23 mouse cellular contexts compared by ENCODE assay signal in genomic region chr4:82439813-82440212, GRCm38 (mm10).
A peak's percentile ranks its signal among the peaks of the same experiment; 100 is the strongest.
DNase-seq lines count a peak whose midpoint lies in the region; ATAC-seq and TF ChIP-seq lines count a peak whose summit lies in the region.
"Had no signal": no experiment of that assay in that cellular context is flagged by ENCODE, and none has a peak within 500 bp of the region (broad histone marks: within the 10 kb centered on the region; RNA-seq: fewer than 3 reads in every experiment).

No protein-coding gene starts in this region.

- no peak for TF ChIP-seq CTCF in gastrocnemius, adult 2 months (IDR thresholded peaks at IDR 0.05)
- TF ChIP-seq CTCF in heart, postnatal 0 days (IDR thresholded peaks at IDR 0.05; ENCODE audit: low read depth) = no peak
- no peak for TF ChIP-seq CTCF in liver, postnatal 0 days (IDR thresholded peaks at IDR 0.05; ENCODE audit: low read depth)

- intact Hi-C loops in gastrocnemius, adult 2 months (cut with DNase I) = loop anchor here (2.0 kb wide), 1 partner anchor 65 kb away; no protein-coding TSS in a partner anchor

- H3K4me2 ChIP-seq in heart, postnatal 0 days (ENCODE audit: low read depth, low read length) = no peak overlapping the region
- H3K4me2 ChIP-seq in liver, postnatal 0 days (ENCODE audit: low read depth, low read length) = no peak overlapping the region
- H3K4me2 ChIP-seq: forebrain, embryonic 12.5 days; liver, embryonic 13.5 days; midbrain, embryonic 12.5 days had no signal

- H3K9ac ChIP-seq in heart, postnatal 0 days (replicated peaks; ENCODE audit: low read depth, low read length) = no peak overlapping the region; the same call in 1 of the 2 replicates
- H3K9ac ChIP-seq in liver, postnatal 0 days (replicated peaks) = no peak overlapping the region
- H3K9ac ChIP-seq: forebrain, embryonic 12.5 days; liver, embryonic 13.5 days; midbrain, embryonic 12.5 days had no signal

- peak overlapping the region; percentile 82; the same call in 1 of the 2 replicates for H3K27ac ChIP-seq in gastrocnemius, adult 2 months
- peak overlapping the region; percentile 55; the same call in 1 of the 2 replicates for H3K27ac ChIP-seq in heart, postnatal 0 days (ENCODE audit: low read depth)
- H3K27ac ChIP-seq in liver, postnatal 0 days (ENCODE audit: low read depth) = no peak overlapping the region
- H3K27ac ChIP-seq: forebrain, embryonic 12.5 days; liver, embryonic 13.5 days; midbrain, embryonic 12.5 days had no signal

- TF ChIP-seq EP300 in heart, postnatal 0 days (IDR thresholded peaks at IDR 0.05; ENCODE audit: low read depth) = no peak
- TF ChIP-seq EP300 in liver, postnatal 0 days (IDR thresholded peaks at IDR 0.05; ENCODE audit: low read depth) = no peak

- no peaks in the 10 kb centered on the region for H3K36me3 ChIP-seq in heart, postnatal 0 days (replicated peaks; ENCODE audit: control insufficient read depth, insufficient read depth, low read length)
- H3K36me3 ChIP-seq in liver, postnatal 0 days (replicated peaks; ENCODE audit: insufficient read depth, low read length) = no peaks in the 10 kb centered on the region
- H3K36me3 ChIP-seq: forebrain, embryonic 12.5 days; liver, embryonic 13.5 days; midbrain, embryonic 12.5 days had no signal

- 48% methylated on average over 8 of the region's 8 CpGs for WGBS in heart, postnatal 0 days
- WGBS in liver, postnatal 0 days (ENCODE audit: insufficient replicate concordance) = 73% methylated on average over 8 of the region's 8 CpGs

- no peak for DNase-seq in gastrocnemius, adult 2 months
- DNase-seq in gastrocnemius, postnatal 10 days = no peak
- DNase-seq in heart, postnatal 0 days (ENCODE audit: low spot score) = no peak
- no peak for DNase-seq in heart, adult 18-20 months
- peak; percentile 10 for DNase-seq in liver
- DNase-seq in liver, postnatal 0 days = no peak
- DNase-seq in retina, embryonic 14.5 days (ENCODE audit: low spot score) = peak; percentile 59
- no peak for DNase-seq in adrenal gland, adult 18-20 months (ENCODE audit: low spot score in 2 of 2)
- DNase-seq: adrenal gland, postnatal 10 days; cerebellum, adult 9-11 months; gastrocnemius, postnatal 25 days; kidney, postnatal 14 days; layer of hippocampus, adult 9-11 months; liver, embryonic 13.5 days; right cerebral cortex, adult 18-20 months; thymus, adult 18-20 months; thymus, postnatal 4 days had no signal

- no peak overlapping the region for H3K4me3 ChIP-seq in gastrocnemius, adult 2 months
- H3K4me3 ChIP-seq in heart, postnatal 0 days (ENCODE audit: low read depth, low read length) = no peak overlapping the region
- H3K4me3 ChIP-seq in liver, postnatal 0 days (ENCODE audit: low read depth, low read length) = no peak overlapping the region
- H3K4me3 ChIP-seq: forebrain, embryonic 12.5 days; liver, embryonic 13.5 days; midbrain, embryonic 12.5 days had no signal

- peaks cover 84% of the 10 kb centered on the region for H3K4me1 ChIP-seq in heart, postnatal 0 days (ENCODE audit: control insufficient read depth, insufficient read depth)
- H3K4me1 ChIP-seq in liver, postnatal 0 days (ENCODE audit: insufficient read depth) = peaks cover 21% of the 10 kb centered on the region

- H3K9me3 ChIP-seq in heart, postnatal 0 days (replicated peaks; ENCODE audit: control insufficient read depth, low read length) = no peaks in the 10 kb centered on the region
- no peaks in the 10 kb centered on the region for H3K9me3 ChIP-seq in liver, postnatal 0 days (ENCODE audit: low read length)
- H3K9me3 ChIP-seq: forebrain, embryonic 12.5 days; liver, embryonic 13.5 days; midbrain, embryonic 12.5 days had no signal

- no peaks in the 10 kb centered on the region for H3K27me3 ChIP-seq in heart, postnatal 0 days (ENCODE audit: control insufficient read depth, insufficient read depth, low read length)
- H3K27me3 ChIP-seq in liver, postnatal 0 days (ENCODE audit: insufficient read depth, low read length) = no peaks in the 10 kb centered on the region
- H3K27me3 ChIP-seq: forebrain, embryonic 12.5 days; liver, embryonic 13.5 days; midbrain, embryonic 12.5 days; Patski had no signal

- ATAC-seq in heart, postnatal 0 days (ENCODE audit: insufficient read depth, low read depth) = no peak
- ATAC-seq in liver, postnatal 0 days = no peak
- ATAC-seq: CD4-positive, CD25-positive, alpha-beta regulatory T cell, adult 4 months; hindbrain, embryonic 16.5 days; intestine, embryonic 16.5 days; Patski had no signal

Comparison
In these comparisons a context has a peak if more than half of its experiments do, and no peak if none do; other contexts are left out.
1. DNase-seq: peak in liver (single experiment) and retina, embryonic 14.5 days (single experiment); none in gastrocnemius, adult 2 months (single experiment), gastrocnemius, postnatal 10 days (single experiment), heart, postnatal 0 days (single experiment), heart, adult 18-20 months (0 of 2), liver, postnatal 0 days (single experiment) and adrenal gland, adult 18-20 months (0 of 2).